Mouse (Mus musculus): Measurements from ENCODE around the gene Otos. TPM values are rescaled to one million over a fixed set of nuclear protein-coding genes. Genes with fewer than 3 reads are reported as not detected.

The Otos gene
- polyA plus RNA-seq, 1 experiment from 2014 or later: 0.07 TPM

- 89% methylated on average over 4 of the region's 4 CpGs for WGBS
- Histone ChIP-seq H3K4me3 (no peak overlapping the region), H3K9me3 (replicated peaks) (no peaks in the 10 kb centered on the region), H3K4me1 (peaks cover 33% of the 10 kb centered on the region), H3K27ac (replicated peaks) (no peak overlapping the region), H3K27me3 (ENCODE audit: low read depth, poor library complexity, severe bottlenecking) (peaks cover 6% of the 10 kb centered on the region; the same call in 1 of the 2 replicates), H3K36me3 (peaks cover 11% of the 10 kb centered on the region)
- DNase-seq (ENCODE audit: low spot score): no peak
Observed at GRCm38 (mm10) chr1:92643691-92644090, 5.0 kb downstream of the Otos start.

- no peaks in the 10 kb centered on the region for H3K27me3 ChIP-seq (ENCODE audit: low read depth, poor library complexity, severe bottlenecking)
- H3K27ac ChIP-seq (replicated peaks): peak within 1 kb of the TSS; percentile 90
- peak; percentile 94 for DNase-seq (ENCODE audit: low spot score)
- peaks cover 25% of the 10 kb centered on the region for H3K4me1 ChIP-seq
- H3K4me3 ChIP-seq: peak within 1 kb of the TSS; percentile 96
- 2% methylated on average over 50 of the region's 50 CpGs for WGBS
- peaks cover 31% of the 10 kb centered on the region for H3K36me3 ChIP-seq
- no peaks in the 10 kb centered on the region for H3K9me3 ChIP-seq (replicated peaks)
Observed at GRCm38 (mm10) chr1:92641514-92642272, 6.9 kb downstream of the Otos start, which contains the start of gene Cops9. TSS of gene Cops9 (minus strand) at chr1:92641985.

- 91% methylated on average over 6 of the region's 6 CpGs for WGBS
- Histone ChIP-seq H3K27ac (replicated peaks) (no peak overlapping the region), H3K9me3 (replicated peaks) (no peaks in the 10 kb centered on the region), H3K36me3 (peaks cover 44% of the 10 kb centered on the region), H3K4me1 (peaks cover 25% of the 10 kb centered on the region), H3K4me3 (peak overlapping the region; percentile 96), H3K27me3 (ENCODE audit: low read depth, poor library complexity, severe bottlenecking) (no peaks in the 10 kb centered on the region)
- no peak for DNase-seq (ENCODE audit: low spot score)
Observed at GRCm38 (mm10) chr1:92640393-92640792, 8.2 kb downstream of the Otos start.

GRCm38 (mm10) chr1:92638736-92639135 is 9.9 kb downstream of the Otos start:
- H3K36me3 ChIP-seq: peaks cover 46% of the 10 kb centered on the region
- H3K27ac ChIP-seq (replicated peaks): no peak overlapping the region
- H3K27me3 ChIP-seq (ENCODE audit: low read depth, poor library complexity, severe bottlenecking): no peaks in the 10 kb centered on the region
- DNase-seq (ENCODE audit: low spot score): no peak
- H3K4me3 ChIP-seq: no peak overlapping the region
- peaks cover 31% of the 10 kb centered on the region for H3K4me1 ChIP-seq
- H3K9me3 ChIP-seq (replicated peaks): no peaks in the 10 kb centered on the region
- 93% methylated on average over 4 of the region's 4 CpGs for WGBS

- Histone ChIP-seq H3K36me3 (peaks cover 46% of the 10 kb centered on the region), H3K27me3 (ENCODE audit: low read depth, poor library complexity, severe bottlenecking) (no peaks in the 10 kb centered on the region), H3K9me3 (replicated peaks) (no peaks in the 10 kb centered on the region), H3K4me1 (peaks cover 31% of the 10 kb centered on the region), H3K4me3 (no peak overlapping the region), H3K27ac (replicated peaks) (no peak overlapping the region)
- no peak for DNase-seq (ENCODE audit: low spot score)
- 93% methylated on average over 3 of the region's 3 CpGs for WGBS
Observed at GRCm38 (mm10) chr1:92638181-92638580, 10.5 kb downstream of the Otos start.

GRCm38 (mm10) chr1:92637501-92638172 is 11.0 kb downstream of the Otos start:
- H3K4me3 ChIP-seq: no peak overlapping the region
- H3K9me3 ChIP-seq (replicated peaks): no peaks in the 10 kb centered on the region
- peaks cover 29% of the 10 kb centered on the region for H3K4me1 ChIP-seq
- H3K27ac ChIP-seq (replicated peaks): no peak overlapping the region
- H3K27me3 ChIP-seq (ENCODE audit: low read depth, poor library complexity, severe bottlenecking): no peaks in the 10 kb centered on the region
- peaks cover 46% of the 10 kb centered on the region for H3K36me3 ChIP-seq
- no peak for DNase-seq (ENCODE audit: low spot score)
- WGBS: 94% methylated on average over 15 of the region's 15 CpGs

- Histone ChIP-seq H3K4me3 (no peak overlapping the region), H3K27ac (replicated peaks) (no peak overlapping the region), H3K9me3 (replicated peaks) (no peaks in the 10 kb centered on the region), H3K27me3 (ENCODE audit: low read depth, poor library complexity, severe bottlenecking) (no peaks in the 10 kb centered on the region), H3K36me3 (peaks cover 46% of the 10 kb centered on the region), H3K4me1 (peaks cover 21% of the 10 kb centered on the region)
- DNase-seq (ENCODE audit: low spot score): no peak
- 93% methylated on average over 11 of the region's 11 CpGs for WGBS
Observed at GRCm38 (mm10) chr1:92636676-92637075, 12.0 kb downstream of the Otos start.

GRCm38 (mm10) chr1:92636015-92636414 is 12.6 kb downstream of the Otos start:
- Histone ChIP-seq H3K9me3 (replicated peaks) (no peaks in the 10 kb centered on the region), H3K27ac (replicated peaks) (no peak overlapping the region), H3K27me3 (ENCODE audit: low read depth, poor library complexity, severe bottlenecking) (no peaks in the 10 kb centered on the region), H3K4me1 (peaks cover 18% of the 10 kb centered on the region), H3K36me3 (peaks cover 46% of the 10 kb centered on the region), H3K4me3 (no peak overlapping the region)
- DNase-seq (ENCODE audit: low spot score): no peak
- 88% methylated on average over 8 of the region's 8 CpGs for WGBS

GRCm38 (mm10) chr1:92634976-92635599 is 13.6 kb downstream of the Otos start:
- DNase-seq (ENCODE audit: low spot score): no peak
- Histone ChIP-seq H3K4me1 (peaks cover 9% of the 10 kb centered on the region), H3K9me3 (replicated peaks) (no peaks in the 10 kb centered on the region), H3K27me3 (ENCODE audit: low read depth, poor library complexity, severe bottlenecking) (no peaks in the 10 kb centered on the region), H3K36me3 (peaks cover 46% of the 10 kb centered on the region), H3K4me3 (no peak overlapping the region), H3K27ac (replicated peaks) (peak overlapping the region; percentile 23; the same call in 1 of the 2 replicates)
- 86% methylated on average over 4 of the region's 4 CpGs for WGBS

- Histone ChIP-seq H3K27me3 (ENCODE audit: low read depth, poor library complexity, severe bottlenecking) (no peaks in the 10 kb centered on the region), H3K36me3 (peaks cover 44% of the 10 kb centered on the region), H3K9me3 (replicated peaks) (no peaks in the 10 kb centered on the region), H3K4me3 (no peak overlapping the region), H3K4me1 (peaks cover 6% of the 10 kb centered on the region; the same call in 1 of the 2 replicates), H3K27ac (replicated peaks) (no peak overlapping the region)
- no peak for DNase-seq (ENCODE audit: low spot score)
- WGBS: 77% methylated on average over 1 of the region's 1 CpGs
Observed at GRCm38 (mm10) chr1:92634569-92634968, 14.1 kb downstream of the Otos start.

- DNase-seq (ENCODE audit: low spot score): no peak
- peaks cover 6% of the 10 kb centered on the region; the same call in 1 of the 2 replicates for H3K4me1 ChIP-seq
- 87% methylated on average over 8 of the region's 8 CpGs for WGBS
- H3K36me3 ChIP-seq: peaks cover 35% of the 10 kb centered on the region
- H3K27me3 ChIP-seq (ENCODE audit: low read depth, poor library complexity, severe bottlenecking): no peaks in the 10 kb centered on the region
- H3K9me3 ChIP-seq (replicated peaks): no peaks in the 10 kb centered on the region
- no peak overlapping the region for H3K4me3 ChIP-seq
- no peak overlapping the region for H3K27ac ChIP-seq (replicated peaks)
Observed at GRCm38 (mm10) chr1:92633726-92634125, 14.9 kb downstream of the Otos start.

GRCm38 (mm10) chr1:92632948-92633347 is 15.7 kb downstream of the Otos start:
- Histone ChIP-seq H3K27me3 (ENCODE audit: low read depth, poor library complexity, severe bottlenecking) (no peaks in the 10 kb centered on the region), H3K4me3 (no peak overlapping the region), H3K36me3 (peaks cover 27% of the 10 kb centered on the region), H3K27ac (replicated peaks) (no peak overlapping the region), H3K9me3 (replicated peaks) (no peaks in the 10 kb centered on the region), H3K4me1 (peaks cover 6% of the 10 kb centered on the region; the same call in 1 of the 2 replicates)
- DNase-seq (ENCODE audit: low spot score): no peak
- WGBS: 75% methylated on average over 6 of the region's 6 CpGs

Measured in midbrain, embryonic 10.5 days (tissue).